Mouse (Mus musculus) retina, embryonic 14.5 days (tissue): ENCODE results near the gene Snrpa1.
A peak's percentile ranks its signal among the peaks of the same experiment; 100 is the strongest.

ENCODE experiments used
- DNase-seq: peaks from one replicate; pipeline ENCODE4 v3.0.0-alpha.2; 2015; ENCODE audit warnings: low spot score

The Snrpa1 gene

GRCm38 (mm10) chr7:66058703-66059102 lies at the start of gene Snrpa1:
TSS of gene Snrpa1 (plus strand) at chr7:66059003.
- no peak for DNase-seq

- no peak for DNase-seq
These were observed 48.3 kb upstream of the Snrpa1 start for GRCm38 (mm10) chr7:66010518-66010917.

DNA sequence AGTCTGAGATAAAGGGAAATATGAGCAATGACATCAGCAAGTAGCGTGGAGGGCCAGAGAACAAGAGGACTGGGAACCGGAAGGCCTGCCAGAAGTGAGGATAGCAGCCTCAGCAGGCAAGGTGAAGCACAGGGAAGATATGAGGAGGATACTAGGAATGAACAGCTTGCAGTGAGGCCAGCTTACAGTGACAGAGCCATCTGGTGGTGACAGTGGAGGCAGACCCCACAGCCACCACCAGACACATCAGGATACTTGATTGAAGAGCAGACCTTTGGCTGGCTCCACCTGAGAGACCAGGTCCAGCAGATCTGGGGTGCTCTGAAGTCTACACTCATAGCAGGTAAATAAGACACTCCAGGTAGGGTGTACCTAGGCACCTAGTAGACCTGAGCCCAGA lies 31.1 kb upstream of the Snrpa1 start:
- DNase-seq = no peak

GRCm38 (mm10) chr7:66028766-66029512 lies 29.9 kb upstream of the Snrpa1 start:
- DNase-seq = no peak

- DNase-seq = no peak
These were observed 22.0 kb upstream of the Snrpa1 start for GRCm38 (mm10) chr7:66036809-66037208.

DNA sequence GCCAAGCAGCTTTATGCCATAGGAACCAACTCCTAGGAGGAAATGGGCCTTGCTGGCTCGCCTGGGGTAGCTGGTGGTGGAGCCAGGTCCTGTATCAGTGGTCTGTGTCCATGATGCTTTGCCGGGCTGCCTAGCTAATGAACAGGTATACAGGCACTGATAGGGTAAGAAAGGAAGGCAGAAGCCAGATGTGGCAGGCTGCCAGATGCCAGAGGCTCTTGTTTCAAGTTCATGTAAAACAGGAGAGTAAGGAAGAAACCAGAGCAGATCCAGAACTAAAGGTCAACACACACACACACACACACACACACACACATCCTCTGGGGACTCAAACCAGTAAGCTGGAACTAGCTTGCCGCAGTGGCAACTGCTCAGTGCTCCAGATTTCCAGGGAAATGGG lies 20.5 kb upstream of the Snrpa1 start:
- no peak for DNase-seq

DNA sequence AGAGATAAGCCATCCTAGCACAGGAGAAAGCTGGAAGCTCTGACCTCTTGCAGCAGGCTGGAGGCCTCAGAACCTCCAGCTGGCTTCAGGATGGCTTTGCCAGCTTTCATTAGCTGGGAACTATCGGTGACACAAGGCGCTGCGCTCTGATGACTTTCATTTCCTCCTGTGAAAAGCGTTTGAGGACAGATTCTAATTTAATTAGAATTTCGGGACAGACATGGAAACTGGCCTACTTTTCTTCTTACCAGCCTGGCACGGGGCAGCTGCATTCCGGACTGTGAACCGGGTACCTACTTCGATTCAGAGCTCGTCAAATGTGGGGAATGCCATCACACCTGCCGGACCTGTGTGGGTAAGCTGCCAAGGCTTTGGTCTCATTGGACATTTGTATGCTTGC lies 20.1 kb upstream of the Snrpa1 start:
- DNase-seq = no peak

GRCm38 (mm10) chr7:66040026-66040814 lies 18.6 kb upstream of the Snrpa1 start:
- no peak for DNase-seq

- no peak for DNase-seq
These were observed 15.0 kb upstream of the Snrpa1 start, which contains the start of gene Gm45213 for GRCm38 (mm10) chr7:66043552-66044459. TSS of gene Gm45213 (plus strand) at chr7:66043602.

GRCm38 (mm10) chr7:66044617-66045016 lies 14.2 kb upstream of the Snrpa1 start:
- DNase-seq = no peak

- DNase-seq = no peak
These were observed 11.6 kb upstream of the Snrpa1 start for GRCm38 (mm10) chr7:66046921-66047918.

- DNase-seq = no peak
These were observed 10.8 kb upstream of the Snrpa1 start for GRCm38 (mm10) chr7:66047975-66048374.

DNA sequence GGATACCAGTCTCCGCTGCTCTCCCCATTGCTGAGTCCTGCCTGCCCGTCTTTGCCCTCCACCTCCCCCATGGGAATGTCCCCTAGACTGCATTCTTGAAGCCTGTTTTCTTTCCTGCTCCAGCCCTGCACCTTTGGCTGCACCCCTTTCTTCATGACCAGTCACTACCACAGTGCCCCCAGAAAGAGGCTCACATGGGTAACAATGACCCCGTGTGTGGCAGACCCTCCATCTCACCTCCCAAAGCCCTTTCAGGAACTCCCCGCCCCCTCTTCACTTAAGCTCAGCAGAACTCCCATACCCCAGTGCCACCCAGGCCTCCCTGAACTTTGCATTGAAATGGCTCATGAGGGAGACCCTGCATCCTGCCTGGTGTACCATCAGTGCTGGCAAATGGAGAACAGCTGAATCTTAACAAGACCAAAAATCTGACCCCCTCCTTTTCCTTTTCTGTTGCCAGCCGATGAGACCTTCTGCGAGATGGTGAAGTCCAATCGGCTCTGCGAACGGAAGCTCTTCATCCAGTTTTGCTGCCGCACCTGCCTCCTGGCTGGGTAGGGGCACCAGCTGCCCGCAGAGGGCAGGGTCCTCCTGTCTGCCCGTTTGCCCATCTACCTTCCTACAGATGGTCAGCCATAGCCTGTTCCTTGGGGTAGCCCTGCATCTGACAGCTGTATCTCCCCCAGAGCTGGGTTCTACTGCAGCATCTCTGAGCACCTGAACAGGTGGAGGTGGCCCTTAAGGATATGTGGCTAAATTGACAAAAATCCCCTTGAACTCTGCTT lies 10.2 kb upstream of the Snrpa1 start:
- DNase-seq = no peak

GRCm38 (mm10) chr7:66053946-66054483 lies 4.8 kb upstream of the Snrpa1 start:
- no peak for DNase-seq

DNA sequence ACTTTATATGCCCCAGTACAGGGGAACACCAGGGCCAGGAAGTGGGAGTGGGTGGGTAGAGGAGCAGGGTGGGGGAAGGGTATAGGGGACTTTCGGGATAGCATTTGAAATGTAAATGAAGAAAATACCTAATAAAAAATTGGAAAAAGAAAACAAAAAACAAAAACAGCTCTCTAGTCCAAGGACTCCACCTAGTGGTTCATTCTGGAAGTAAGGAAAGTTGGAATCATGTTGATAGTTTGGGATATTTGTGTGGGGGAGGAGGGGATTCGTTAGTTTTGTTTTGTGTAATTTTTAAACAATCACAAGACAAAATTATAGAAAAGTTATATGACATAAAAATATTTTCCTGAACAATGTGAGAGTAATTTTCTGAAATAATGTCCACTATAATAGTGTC lies 3.4 kb upstream of the Snrpa1 start:
- peak; percentile 77 for DNase-seq

- DNase-seq = peak; percentile 91
These were observed 1.5 kb downstream of the Snrpa1 start for GRCm38 (mm10) chr7:66060066-66060956.

DNA sequence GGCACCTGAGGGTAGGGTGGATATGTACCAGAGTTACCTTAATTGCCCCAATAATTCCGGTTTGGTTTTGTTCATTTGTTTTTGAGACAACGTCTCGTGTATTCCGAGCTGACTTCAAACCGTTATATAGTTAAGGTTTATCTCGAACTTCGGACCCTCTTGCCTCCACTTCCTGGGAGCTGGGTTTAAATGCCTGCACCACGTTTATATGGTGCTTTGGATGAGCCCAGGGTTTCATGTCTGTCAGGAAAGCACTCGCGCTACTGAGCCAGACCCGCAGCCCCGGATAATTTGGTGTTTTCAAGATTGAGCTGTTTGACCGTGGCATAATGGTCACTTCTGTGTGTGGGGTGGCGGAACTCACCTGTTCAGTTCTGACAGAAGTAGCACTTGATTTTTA lies 2.3 kb downstream of the Snrpa1 start:
- DNase-seq = no peak

DNA sequence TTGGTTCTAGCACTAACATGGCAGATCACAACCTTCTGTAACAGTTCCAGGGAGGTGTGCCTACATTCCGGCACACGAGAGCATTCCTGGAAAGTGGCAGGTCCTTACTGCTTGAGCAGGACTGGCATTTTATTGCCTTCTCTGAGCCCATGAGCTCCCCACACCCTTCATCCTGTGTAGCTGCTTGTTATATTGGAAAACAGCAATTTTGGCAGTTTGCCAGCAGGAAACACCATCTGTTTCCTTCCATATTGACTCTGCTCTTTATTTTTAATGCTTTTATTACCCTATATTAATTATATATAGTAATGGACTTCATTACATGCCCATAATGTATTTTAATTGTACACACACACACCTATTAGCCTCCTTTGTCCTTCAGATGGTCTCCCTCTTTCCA lies 17.6 kb downstream of the Snrpa1 start:
- DNase-seq = no peak
